Mouse (Mus musculus) right cerebral cortex, adult 2 months (tissue): ENCODE measurements around the gene Hvcn1.

Experiments
- DNase-seq, 2 experiments: peaks; one replicate each; pipeline ENCODE4 v3.0.0; 2021 to 2022; ENCODE audit warnings: low spot score in 2 of 2

The Hvcn1 gene

GRCm38 (mm10) chr5:122234319-122235195 is 28.0 kb downstream of the Hvcn1 start:
- DNase-seq: no peak

- DNase-seq: no peak
These were observed 28.7 kb downstream of the Hvcn1 start for GRCm38 (mm10) chr5:122235196-122235836.

GRCm38 (mm10) chr5:122237200-122237599 is 30.6 kb downstream of the Hvcn1 start:
- DNase-seq: no peak

DNA sequence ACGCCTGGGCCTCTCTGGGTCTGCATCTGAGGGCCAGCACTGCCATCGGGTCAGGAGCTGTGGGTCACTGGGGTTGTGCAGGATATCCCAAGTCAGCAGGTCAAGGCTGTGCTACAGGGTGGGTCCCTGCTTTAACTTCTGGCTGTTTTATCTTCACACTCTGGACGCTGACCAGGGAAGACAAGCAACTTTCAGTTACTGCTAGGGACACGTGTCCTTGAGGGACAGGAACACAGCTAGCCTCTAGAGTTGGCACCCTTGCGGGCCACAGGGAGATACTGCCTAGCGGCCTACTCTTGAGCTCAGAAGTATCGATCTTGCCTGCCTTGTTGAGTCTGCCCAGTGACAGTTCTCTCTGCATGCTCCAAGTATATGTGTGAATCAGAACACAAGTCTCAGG is 33.0 kb downstream of the Hvcn1 start:
- no peak for DNase-seq

DNA sequence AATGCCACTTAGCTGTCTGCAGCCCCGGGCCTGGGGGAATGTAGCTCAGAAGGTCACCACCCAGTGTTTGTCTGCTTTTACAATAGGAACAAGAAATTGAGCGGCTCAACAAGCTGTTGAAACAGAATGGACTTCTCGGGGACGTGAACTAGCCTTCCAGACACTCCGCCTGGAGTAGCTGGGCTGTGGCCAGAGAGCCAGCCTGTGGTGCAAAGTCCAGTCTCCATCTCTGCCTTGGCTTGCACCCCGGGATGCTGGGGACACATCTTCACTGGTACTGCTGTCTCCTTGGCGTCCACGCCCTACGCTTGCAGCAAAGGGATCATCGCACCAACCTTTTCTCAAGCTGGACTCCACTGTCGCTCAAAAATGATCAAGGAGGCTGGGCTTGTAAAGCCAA is 33.9 kb downstream of the Hvcn1 start:
- no peak for DNase-seq

DNA sequence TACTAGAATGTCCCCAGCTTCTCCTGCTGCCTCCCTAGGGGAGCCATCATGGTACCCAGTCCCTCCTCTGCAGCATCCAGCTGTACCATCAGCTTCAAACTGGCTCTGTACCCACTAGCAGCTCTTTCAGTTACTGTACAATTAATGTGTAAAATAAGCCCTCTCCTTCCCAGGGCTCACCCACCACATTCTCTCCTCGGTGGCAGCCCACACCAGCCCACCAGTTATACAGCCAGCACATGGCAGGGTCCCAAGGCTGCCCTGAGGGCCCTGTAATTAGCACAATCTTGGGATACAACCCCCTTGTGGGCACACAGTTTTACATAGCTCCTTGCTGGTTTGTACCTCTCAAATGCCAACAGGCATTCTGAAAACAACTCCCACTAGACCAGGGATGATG is 34.4 kb downstream of the Hvcn1 start:
- DNase-seq: no peak

- DNase-seq: no peak
These were observed 36.0 kb downstream of the Hvcn1 start for GRCm38 (mm10) chr5:122242521-122243123.

- DNase-seq: peak; percentile 40 to 53
These were observed 37.3 kb downstream of the Hvcn1 start for GRCm38 (mm10) chr5:122243781-122244523.

- no peak for DNase-seq
These were observed 38.6 kb downstream of the Hvcn1 start for GRCm38 (mm10) chr5:122245186-122245585.

- DNase-seq: no peak
These were observed 40.1 kb downstream of the Hvcn1 start for GRCm38 (mm10) chr5:122246547-122247167.

- DNase-seq: peak; percentile 49 to 50
These were observed 40.9 kb downstream of the Hvcn1 start for GRCm38 (mm10) chr5:122247529-122247928.

DNA sequence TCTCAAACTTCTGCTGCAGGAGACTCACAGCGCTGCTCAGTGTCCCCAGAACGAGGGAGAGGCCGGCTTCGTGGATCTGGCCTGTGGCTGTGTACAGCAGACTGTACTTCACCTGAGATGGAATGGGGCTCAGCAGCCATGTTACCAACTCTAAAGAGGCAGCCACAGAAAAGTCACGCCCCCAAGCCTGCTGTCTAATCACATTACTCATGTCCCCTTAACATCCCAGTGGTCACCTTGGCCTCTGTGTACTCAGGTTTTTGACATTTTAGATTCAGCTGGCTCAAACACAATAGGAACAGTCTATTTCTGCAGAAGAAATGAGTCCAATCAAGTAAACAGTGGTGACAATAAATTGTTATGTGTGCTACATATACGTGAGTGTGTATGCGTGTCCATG is 41.3 kb downstream of the Hvcn1 start:
- DNase-seq: no peak

DNA sequence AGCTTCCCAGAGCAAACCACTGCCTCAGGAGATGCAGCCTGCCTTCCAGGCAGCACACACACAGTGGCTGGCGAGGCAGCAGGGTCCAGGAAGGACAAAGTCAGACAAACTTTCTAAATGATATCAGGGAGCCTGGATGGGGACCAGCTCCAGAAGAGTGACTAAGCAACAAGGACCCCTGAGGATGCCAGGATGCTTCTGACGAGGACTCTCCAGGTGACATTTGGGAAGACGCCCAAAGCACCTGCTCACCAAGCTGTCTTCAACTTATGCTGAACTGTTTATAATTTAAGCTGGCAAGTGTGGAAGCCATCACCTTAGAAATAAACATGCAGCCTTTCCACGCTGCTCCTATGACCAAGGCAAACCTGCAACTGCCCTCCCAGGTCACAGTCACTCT is 42.7 kb downstream of the Hvcn1 start:
- DNase-seq: no peak

- no peak for DNase-seq
These were observed 45.4 kb downstream of the Hvcn1 start for GRCm38 (mm10) chr5:122251895-122252606.

DNA sequence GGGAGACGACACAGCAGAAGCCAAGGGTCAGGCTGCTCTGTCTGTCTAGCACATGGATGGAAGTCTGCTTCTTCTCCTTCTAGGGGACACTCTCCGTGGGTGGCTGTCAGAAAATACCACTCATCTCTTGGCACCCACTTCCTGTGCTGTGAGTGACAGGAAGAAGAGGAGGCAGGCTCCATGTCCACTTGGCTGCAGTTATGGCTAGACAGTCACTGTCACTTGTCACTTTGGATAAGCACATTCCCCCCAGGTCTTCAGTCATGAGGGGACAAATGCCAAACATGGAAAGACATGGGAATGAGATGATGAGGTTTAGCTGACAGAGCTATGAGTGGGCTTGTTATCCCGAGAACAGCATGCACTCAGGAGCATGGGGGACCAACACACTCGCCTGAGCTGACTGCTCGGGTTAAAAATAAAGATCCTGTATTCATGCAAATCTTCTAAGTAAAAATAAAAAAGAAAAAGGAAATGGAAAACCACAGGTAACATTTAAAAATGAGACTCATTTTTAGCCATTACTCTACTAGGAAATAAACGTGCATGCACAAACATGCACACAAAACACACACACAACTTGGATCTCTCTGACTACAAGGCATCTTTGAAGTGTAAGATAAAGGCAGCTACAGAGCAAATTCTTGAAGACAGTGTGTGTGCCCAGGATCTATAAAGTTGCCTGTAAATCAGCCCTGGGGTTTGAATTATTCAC is 51.6 kb downstream of the Hvcn1 start:
- no peak for DNase-seq

GRCm38 (mm10) chr5:122262104-122262503 is 55.5 kb downstream of the Hvcn1 start:
- no peak for DNase-seq

GRCm38 (mm10) chr5:122263933-122264905 is 57.6 kb downstream of the Hvcn1 start, which contains the start of gene Tctn1:
Gene Tctn1 (minus strand): TSS chr5:122264460.
- DNase-seq: peak; percentile 79

DNA sequence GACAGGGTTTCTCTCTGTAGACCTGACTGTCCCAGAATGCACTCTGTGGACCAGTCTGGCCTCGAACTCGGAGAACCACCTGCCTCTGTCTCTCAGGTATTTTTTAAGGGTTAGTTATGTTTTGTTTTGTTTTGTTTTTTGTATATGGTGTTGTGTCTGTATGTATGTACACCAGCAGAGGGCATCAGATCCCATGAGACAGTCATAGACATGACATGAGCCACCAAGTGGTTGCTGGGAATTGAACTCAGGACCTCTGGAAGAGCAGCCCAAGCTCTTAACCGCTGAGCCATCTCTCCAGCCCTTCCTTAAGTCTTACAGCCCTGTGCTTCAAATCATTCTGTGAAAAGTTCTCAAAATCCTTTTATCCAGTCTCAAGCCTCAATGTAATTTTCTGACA is 58.6 kb downstream of the Hvcn1 start:
- DNase-seq: no peak

DNA sequence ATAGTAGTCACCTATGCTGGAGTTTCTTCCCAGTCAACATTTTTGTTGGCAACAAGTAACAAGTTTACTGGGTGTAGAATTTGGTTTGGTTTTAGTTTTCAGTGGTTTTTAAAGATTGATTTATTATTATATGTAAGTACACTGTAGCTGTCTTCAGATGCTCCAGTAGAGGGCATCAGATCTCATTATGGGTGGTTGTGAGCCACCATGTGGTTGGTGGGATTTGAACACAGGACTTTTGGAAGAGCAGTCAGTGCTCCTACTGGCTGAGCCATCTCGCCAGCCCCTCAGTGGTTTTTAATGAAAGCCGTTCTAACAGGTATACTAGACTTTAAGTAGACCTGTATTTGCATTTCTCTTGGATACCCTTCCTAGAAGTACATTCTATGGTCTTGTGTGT is 59.3 kb downstream of the Hvcn1 start:
- no peak for DNase-seq
